Mouse (Mus musculus) mouse trophoblast stem cell (cell line): Measurements from ENCODE around the gene C130074G19Rik.

Experiments used
- in situ Hi-C, 2 experiments: fragments of 300-500 bp; cut with MseI, MboI; formaldehyde crosslinking; loops; 2 replicates in 1 of 2; 3 replicates in 1 of 2; pipeline ENCODE4 v1.15.1; 2025

Gene C130074G19Rik

GRCm38 (mm10) chr1:184873910-184874309, 9.1 kb downstream of the C130074G19Rik start:
- in situ Hi-C loops = no loop called here

- in situ Hi-C loops = no loop called here
Measured at GRCm38 (mm10) chr1:184872069-184872819, 10.8 kb downstream of the C130074G19Rik start.

- in situ Hi-C loops = no loop called here
Measured at GRCm38 (mm10) chr1:184871506-184871905, 11.5 kb downstream of the C130074G19Rik start.

- in situ Hi-C loops = no loop called here
Measured at GRCm38 (mm10) chr1:184870646-184871385, 12.2 kb downstream of the C130074G19Rik start.

GRCm38 (mm10) chr1:184869939-184870565, 13.0 kb downstream of the C130074G19Rik start:
- in situ Hi-C loops = no loop called here

GRCm38 (mm10) chr1:184867640-184868120, 15.3 kb downstream of the C130074G19Rik start:
- in situ Hi-C loops = no loop called here

GRCm38 (mm10) chr1:184864381-184864801, 18.6 kb downstream of the C130074G19Rik start:
- in situ Hi-C loops = no loop called here

- in situ Hi-C loops = no loop called here
Measured at GRCm38 (mm10) chr1:184862636-184863035, 20.4 kb downstream of the C130074G19Rik start.

GRCm38 (mm10) chr1:184861551-184861950, 21.5 kb downstream of the C130074G19Rik start:
- in situ Hi-C loops = no loop called here

GRCm38 (mm10) chr1:184860276-184860675, 22.7 kb downstream of the C130074G19Rik start:
- in situ Hi-C loops = no loop called here

- in situ Hi-C loops = no loop called here
Measured at GRCm38 (mm10) chr1:184858253-184858652, 24.8 kb downstream of the C130074G19Rik start.

- in situ Hi-C loops = no loop called here
Measured at GRCm38 (mm10) chr1:184857216-184857615, 25.8 kb downstream of the C130074G19Rik start.

- in situ Hi-C loops = no loop called here
Measured at GRCm38 (mm10) chr1:184853922-184854321, 29.1 kb downstream of the C130074G19Rik start.

GRCm38 (mm10) chr1:184853339-184853738, 29.7 kb downstream of the C130074G19Rik start:
- in situ Hi-C loops = no loop called here

- in situ Hi-C loops = no loop called here
Measured at GRCm38 (mm10) chr1:184851741-184852618, 31.0 kb downstream of the C130074G19Rik start.

- in situ Hi-C loops = no loop called here
Measured at GRCm38 (mm10) chr1:184851166-184851565, 31.9 kb downstream of the C130074G19Rik start.

GRCm38 (mm10) chr1:184846973-184847372, 36.0 kb downstream of the C130074G19Rik start:
- in situ Hi-C loops = no loop called here

GRCm38 (mm10) chr1:184846092-184846750, 36.8 kb downstream of the C130074G19Rik start, which contains the start of gene Marc2:
TSS of gene Marc2 (minus strand) at chr1:184846451.
- in situ Hi-C loops = no loop called here

- in situ Hi-C loops = no loop called here
Measured at GRCm38 (mm10) chr1:184845111-184846071, 37.6 kb downstream of the C130074G19Rik start.
